Mouse (Mus musculus): Measurements from ENCODE around the gene BC048671.

Gene BC048671

DNA sequence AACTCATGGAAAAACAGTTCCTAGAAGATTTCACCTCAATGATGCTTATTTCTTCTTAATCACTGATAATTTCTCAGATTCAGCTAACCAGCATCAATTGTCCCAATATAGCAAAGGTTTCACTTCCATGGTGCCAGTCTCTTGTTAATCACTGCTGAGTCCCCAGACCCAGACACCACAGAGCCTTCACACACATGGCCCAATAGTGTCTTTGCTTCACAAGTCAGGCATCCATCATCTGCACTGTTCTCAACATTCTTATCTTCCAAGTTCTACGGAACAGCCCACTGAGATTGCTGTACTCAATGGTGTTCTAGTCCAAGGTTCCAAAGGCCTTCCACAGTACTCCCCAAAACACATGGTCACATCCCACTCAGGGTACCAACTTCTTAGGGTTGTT, at the start of gene BC048671:
Gene BC048671 (plus strand): TSS at position 301 of the 400 bp plus-strand sequence.
- DNase-seq, result no peak

DNA sequence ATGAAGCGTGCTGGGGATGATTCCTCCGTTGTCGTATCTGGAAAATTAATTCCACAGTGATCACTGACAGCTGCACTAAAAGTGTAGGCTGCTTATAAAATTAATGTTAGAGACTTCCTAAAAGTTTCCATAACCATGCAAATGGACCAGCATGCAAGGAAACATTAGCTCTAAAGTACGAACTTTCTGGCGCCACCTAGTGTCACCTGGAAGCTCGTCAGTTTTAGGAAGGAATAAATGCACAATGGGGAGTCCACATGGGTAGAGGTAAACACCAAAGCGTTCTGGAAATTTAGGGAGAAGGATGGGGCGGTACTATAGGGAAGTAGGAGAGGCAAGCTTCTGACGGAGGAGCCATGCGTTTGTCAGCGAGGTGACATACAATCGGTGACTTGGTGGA, 12.8 kb upstream of the BC048671 start:
- DNase-seq, result no peak

DNA sequence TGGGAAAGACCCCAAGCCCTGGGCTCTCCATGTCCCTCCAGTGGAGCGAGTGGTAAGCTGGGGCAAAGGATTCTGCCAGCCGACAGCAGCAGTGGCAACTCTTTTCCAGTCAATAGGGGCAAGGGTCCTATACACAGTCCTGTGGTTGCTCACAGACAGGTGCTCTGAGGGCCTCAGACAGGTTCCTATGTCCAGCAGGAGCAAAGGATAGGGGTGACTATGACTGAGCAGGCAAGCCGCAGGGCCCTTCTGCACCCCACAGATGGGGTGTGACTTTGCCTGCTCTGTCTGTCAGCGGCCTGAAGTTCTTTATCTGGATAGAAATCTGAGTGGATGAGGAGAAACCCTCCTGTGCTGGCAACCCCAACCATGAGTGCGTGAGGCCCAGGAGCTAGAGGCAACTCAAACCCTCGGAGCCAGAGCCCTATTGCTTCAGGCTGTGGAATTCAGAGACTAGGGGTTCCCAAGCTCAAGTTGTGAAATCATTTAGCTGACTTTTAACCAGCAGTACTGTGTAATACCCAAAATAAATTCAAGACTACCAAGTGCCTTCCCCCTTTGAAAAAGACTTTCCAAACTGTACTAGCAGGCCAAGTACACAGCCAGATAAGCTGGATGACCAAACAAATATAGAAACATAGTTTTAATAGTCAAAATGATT, 5.4 kb downstream of the BC048671 start:
- DNase-seq, result no peak

GRCm38 (mm10) chr6:90308839-90309778, 8.1 kb downstream of the BC048671 start:
- no peak for DNase-seq

DNA sequence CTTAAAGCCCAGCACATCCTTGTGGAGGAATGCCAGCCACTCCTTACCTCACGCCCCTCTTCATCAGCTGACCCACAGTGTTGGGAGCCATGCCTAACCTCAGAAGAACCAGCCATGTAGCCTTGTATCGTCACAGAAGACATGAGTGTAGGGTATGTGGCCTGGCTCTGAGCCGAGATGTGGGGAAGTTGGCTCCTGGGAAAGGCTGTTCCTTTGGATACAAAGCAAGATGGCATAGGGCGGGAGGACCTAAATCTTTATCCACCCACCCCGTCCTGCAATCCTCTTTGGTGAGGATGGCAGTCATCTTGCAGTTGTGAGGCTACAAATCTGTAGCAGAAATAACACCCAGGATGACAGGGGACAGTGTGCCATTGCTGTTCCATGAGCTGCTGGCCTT, 14.9 kb downstream of the BC048671 start:
- DNase-seq, result no peak

GRCm38 (mm10) chr6:90317510-90318258, 16.7 kb downstream of the BC048671 start:
- no peak for DNase-seq

- no peak for DNase-seq
Observed at GRCm38 (mm10) chr6:90319019-90319418, 18.0 kb downstream of the BC048671 start.

GRCm38 (mm10) chr6:90319475-90320191, 18.6 kb downstream of the BC048671 start:
- DNase-seq, result no peak

GRCm38 (mm10) chr6:90320429-90320828, 19.4 kb downstream of the BC048671 start:
- DNase-seq, result no peak

- no peak for DNase-seq
Observed at GRCm38 (mm10) chr6:90321811-90322210, 20.8 kb downstream of the BC048671 start.

- no peak for DNase-seq
Observed at GRCm38 (mm10) chr6:90324026-90324425, 23.0 kb downstream of the BC048671 start.

DNA sequence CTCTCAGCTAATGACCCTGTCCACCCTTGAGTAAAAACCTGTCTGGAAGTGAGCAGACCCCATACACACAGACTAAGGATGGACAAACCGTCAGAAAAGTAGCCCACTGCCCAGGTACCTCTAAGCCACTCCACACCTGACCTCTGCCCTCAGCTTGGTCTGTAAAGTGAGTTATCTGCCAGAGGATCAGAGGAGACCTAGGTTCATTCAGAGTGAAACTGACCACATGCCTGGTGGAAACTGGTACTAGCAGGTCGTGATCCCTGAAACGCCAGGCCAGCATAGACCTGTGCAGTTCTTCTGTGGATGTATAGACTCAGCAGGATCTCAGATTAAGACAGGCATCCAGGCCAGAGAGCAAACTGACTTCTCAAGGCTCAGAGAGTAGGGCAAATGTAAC, 23.4 kb downstream of the BC048671 start:
- DNase-seq, result no peak

GRCm38 (mm10) chr6:90324991-90325390, 24.0 kb downstream of the BC048671 start, which contains the start of gene Chst13:
Gene Chst13 (minus strand): TSS chr6:90325185.
- no peak for DNase-seq

DNA sequence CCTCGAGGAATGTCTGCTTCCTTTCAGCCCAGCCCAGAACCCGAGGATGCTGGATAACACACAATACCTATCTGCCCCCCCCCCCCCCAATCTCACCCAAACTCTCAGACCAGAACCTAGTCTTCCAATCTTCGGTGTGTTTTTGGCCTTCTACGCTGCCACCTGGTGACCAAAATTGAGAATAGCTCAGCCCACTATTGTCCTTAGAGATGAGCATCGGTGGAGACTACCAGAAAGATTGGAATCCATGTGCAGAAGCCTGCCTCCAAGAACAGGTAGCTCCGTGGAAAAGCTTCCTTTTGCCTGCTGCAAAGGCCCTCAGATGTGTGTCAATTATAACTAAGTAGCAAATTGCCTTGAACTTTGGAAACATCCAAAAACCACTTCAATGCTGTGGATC, 26.7 kb downstream of the BC048671 start:
- peak; percentile 22 to 43 for DNase-seq

- DNase-seq, result peak; percentile 67 to 80
Observed at GRCm38 (mm10) chr6:90329953-90330352, 28.9 kb downstream of the BC048671 start.

DNA sequence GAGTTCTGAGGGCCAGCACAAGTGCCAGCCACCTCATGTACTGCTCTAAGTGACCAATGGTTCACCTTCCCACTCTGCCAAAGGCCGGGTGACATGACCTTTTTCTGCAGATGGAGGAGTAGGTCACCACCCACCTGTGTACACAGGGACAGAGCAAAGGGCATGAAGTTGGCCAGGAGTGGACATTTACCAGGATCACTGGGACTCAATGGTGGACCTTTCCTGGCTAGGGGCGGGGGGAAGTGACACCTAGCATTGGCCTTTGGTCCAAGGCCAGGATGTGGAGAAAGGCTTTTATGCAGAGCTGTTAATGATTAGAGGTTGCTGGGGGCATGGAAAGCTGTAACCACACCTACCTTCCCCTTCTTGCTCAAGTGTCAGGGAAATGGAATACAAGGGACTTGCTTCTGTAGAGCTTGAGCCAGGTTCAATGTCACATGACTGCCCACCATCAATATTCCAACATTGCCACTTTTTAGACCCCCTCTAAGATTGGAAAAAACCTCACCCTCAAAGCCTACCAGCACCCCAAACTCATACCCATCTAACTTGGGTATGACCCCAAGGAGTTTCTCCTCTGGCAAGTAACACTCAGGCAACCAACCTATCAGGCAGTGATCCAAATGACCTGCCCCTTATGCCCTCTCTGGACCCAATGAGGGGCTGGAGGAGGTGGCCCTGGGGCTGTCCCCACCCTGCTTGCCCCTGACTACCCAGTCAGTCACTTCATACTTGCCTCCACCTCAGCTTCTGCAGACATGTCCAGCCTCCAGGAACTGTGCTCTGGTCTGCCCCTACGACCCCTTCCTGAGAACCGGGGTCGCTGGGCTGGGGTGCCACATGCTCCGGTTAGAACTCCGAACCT, 31.8 kb downstream of the BC048671 start, which contains the start of gene Uroc1:
Gene Uroc1 (plus strand): TSS at position 724 of the 865 bp plus-strand sequence.
- DNase-seq, result no peak

GRCm38 (mm10) chr6:90334244-90334643, 33.2 kb downstream of the BC048671 start:
- DNase-seq, result no peak

DNA sequence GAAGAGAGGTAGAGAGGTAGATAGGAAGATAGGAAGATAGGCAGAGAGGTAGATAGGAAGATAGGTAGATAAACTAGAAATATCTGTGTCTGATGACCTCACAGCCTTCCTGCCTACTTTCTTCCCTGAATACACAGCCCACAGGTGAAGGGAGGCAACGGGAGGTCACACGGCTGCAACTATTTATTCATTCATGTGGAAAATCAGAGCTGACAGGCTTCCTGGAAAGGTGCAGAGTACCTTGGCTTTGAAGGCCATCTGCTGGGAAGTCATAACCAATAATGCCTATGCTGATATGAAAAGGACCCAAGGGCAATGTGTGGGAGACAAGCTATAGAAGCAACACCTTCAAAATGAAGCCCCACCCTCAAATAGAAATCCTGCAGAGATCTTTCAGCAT, 41.3 kb downstream of the BC048671 start:
- DNase-seq, result peak; percentile 33 to 37

GRCm38 (mm10) chr6:90347183-90347582, 46.2 kb downstream of the BC048671 start:
- DNase-seq, result no peak

- DNase-seq, result no peak
Observed at GRCm38 (mm10) chr6:90348500-90348899, 47.5 kb downstream of the BC048671 start.

DNA sequence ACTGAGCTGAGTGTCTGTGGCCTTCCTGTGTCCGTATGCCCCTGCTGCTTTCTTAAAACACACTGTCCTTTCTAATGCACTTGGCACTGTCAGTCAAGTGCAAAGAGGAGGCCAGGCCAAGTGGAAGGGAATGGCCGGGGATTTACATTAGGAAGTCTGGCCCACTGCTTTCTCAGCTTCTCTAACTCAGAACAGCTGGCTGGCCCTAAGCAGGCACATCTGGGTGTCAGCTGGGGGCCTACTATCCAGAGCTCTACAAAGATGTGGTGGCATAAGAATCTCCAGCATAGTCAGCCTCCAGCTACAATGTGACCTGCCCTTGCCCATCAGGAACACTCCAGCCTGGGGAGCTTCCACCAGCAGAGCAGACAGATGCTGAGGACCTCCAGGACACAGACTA, 49.0 kb downstream of the BC048671 start:
- no peak for DNase-seq

All from cerebellum, postnatal 36 days (tissue).